Mouse (Mus musculus) spleen, adult 2 months (tissue): ENCODE results near the gene 2310034C09Rik.

Source experiments
- CTCF ChIP-seq: fragments of 200-500 bp; IDR thresholded peaks from 2 replicates; pipeline ENCODE4 v1.5.1; 2011; ENCODE audit warnings: mild to moderate bottlenecking, inconsistent platforms; ENCODE audit not compliant: insufficient read depth, insufficient read length, insufficient replicate concordance; ENCODE audit errors: extremely low read depth
- POLR2A ChIP-seq: fragments of 200-500 bp; IDR thresholded peaks from 2 replicates; pipeline ENCODE4 v1.6.1; 2011; ENCODE audit warnings: low read depth, low read length, inconsistent platforms

DNA sequence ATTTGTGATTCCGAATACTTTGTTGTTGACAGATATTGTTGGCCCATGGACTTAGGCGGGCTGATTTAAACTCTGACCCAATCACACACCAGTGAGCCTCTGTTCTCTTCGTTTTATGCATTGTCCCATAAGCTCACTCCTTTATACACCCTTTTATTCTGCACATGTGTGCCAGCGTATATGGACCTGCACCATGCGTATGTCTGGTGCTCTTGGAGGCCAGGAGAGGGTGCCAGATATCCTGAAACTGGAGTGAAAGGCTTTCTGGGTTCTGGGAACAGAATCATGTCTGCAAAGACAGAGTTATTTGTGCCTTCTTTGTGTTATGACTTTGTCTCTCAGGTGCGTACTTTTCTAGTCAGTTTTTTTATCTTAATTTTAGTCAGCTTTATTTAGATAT is 47.4 kb upstream of the 2310034C09Rik start:
- no peak for TF ChIP-seq CTCF
- TF ChIP-seq POLR2A, result no peak
